Mouse (Mus musculus): ENCODE measurements around the gene Slc4a1. TPM values are rescaled to one million over a fixed set of nuclear protein-coding genes. Genes with fewer than 3 reads are reported as not detected.

The Slc4a1 gene
- polyA plus RNA-seq, 1 experiment from 2014 or later: 4.2 TPM

- WGBS: 23% methylated on average over 8 of the region's 8 CpGs
- ATAC-seq (ENCODE audit: insufficient number of reproducible peaks, insufficient read depth, low FRiP score, low read depth): no peak
Observed at GRCm38 (mm10) chr11:102353021-102353431, 13.0 kb downstream of the Slc4a1 start.

GRCm38 (mm10) chr11:102352378-102352777 is 13.6 kb downstream of the Slc4a1 start:
- no peak overlapping the region for H3K4me2 ChIP-seq (replicated peaks; ENCODE audit: low read depth, low read length)
- no peak overlapping the region for H3K27ac ChIP-seq (ENCODE audit: low read length)
- H3K4me3 ChIP-seq (ENCODE audit: low read depth, low read length): no peak overlapping the region
- no peaks in the 10 kb centered on the region for H3K27me3 ChIP-seq (ENCODE audit: control insufficient read depth, insufficient read depth, low read length)
- H3K4me1 ChIP-seq (ENCODE audit: control insufficient read depth, insufficient read depth, low read length): no peaks in the 10 kb centered on the region
- no peak overlapping the region for H3K9ac ChIP-seq (replicated peaks; ENCODE audit: low read depth, low read length)
- ATAC-seq (ENCODE audit: insufficient number of reproducible peaks, insufficient read depth, low FRiP score, low read depth): no peak
- H3K9me3 ChIP-seq (ENCODE audit: control insufficient read depth, low read depth, low read length): no peaks in the 10 kb centered on the region
- 54% methylated on average over 5 of the region's 5 CpGs for WGBS
- H3K36me3 ChIP-seq (ENCODE audit: control insufficient read depth, insufficient read depth, low read length): no peaks in the 10 kb centered on the region

More at GRCm38 (mm10) chr11:102353021-102353431, 13.0 kb downstream of the Slc4a1 start:
- Histone ChIP-seq H3K4me2 (replicated peaks; ENCODE audit: low read depth, low read length) (no peak overlapping the region), H3K36me3 (ENCODE audit: control insufficient read depth, insufficient read depth, low read length) (no peaks in the 10 kb centered on the region), H3K9ac (replicated peaks; ENCODE audit: low read depth, low read length) (no peak overlapping the region), H3K4me1 (ENCODE audit: control insufficient read depth, insufficient read depth, low read length) (no peaks in the 10 kb centered on the region), H3K27me3 (ENCODE audit: control insufficient read depth, insufficient read depth, low read length) (no peaks in the 10 kb centered on the region), H3K9me3 (ENCODE audit: control insufficient read depth, low read depth, low read length) (no peaks in the 10 kb centered on the region), H3K27ac (ENCODE audit: low read length) (no peak overlapping the region), H3K4me3 (ENCODE audit: low read depth, low read length) (no peak overlapping the region)

GRCm38 (mm10) chr11:102350981-102351523 is 15.0 kb downstream of the Slc4a1 start:
- WGBS: 87% methylated on average over 17 of the region's 17 CpGs
- H3K27ac ChIP-seq (ENCODE audit: low read length): no peak overlapping the region
- ATAC-seq (ENCODE audit: insufficient number of reproducible peaks, insufficient read depth, low FRiP score, low read depth): no peak

GRCm38 (mm10) chr11:102350416-102350815 is 15.6 kb downstream of the Slc4a1 start:
- 80% methylated on average over 4 of the region's 4 CpGs for WGBS
- no peaks in the 10 kb centered on the region for H3K9me3 ChIP-seq (ENCODE audit: control insufficient read depth, low read depth, low read length)
- H3K36me3 ChIP-seq (ENCODE audit: control insufficient read depth, insufficient read depth, low read length): no peaks in the 10 kb centered on the region
- no peak overlapping the region for H3K9ac ChIP-seq (replicated peaks; ENCODE audit: low read depth, low read length)
- no peak overlapping the region for H3K27ac ChIP-seq (ENCODE audit: low read length)
- no peak overlapping the region for H3K4me2 ChIP-seq (replicated peaks; ENCODE audit: low read depth, low read length)
- no peaks in the 10 kb centered on the region for H3K27me3 ChIP-seq (ENCODE audit: control insufficient read depth, insufficient read depth, low read length)
- no peak overlapping the region for H3K4me3 ChIP-seq (ENCODE audit: low read depth, low read length)
- ATAC-seq (ENCODE audit: insufficient number of reproducible peaks, insufficient read depth, low FRiP score, low read depth): no peak
- no peaks in the 10 kb centered on the region for H3K4me1 ChIP-seq (ENCODE audit: control insufficient read depth, insufficient read depth, low read length)

More at GRCm38 (mm10) chr11:102350981-102351523, 15.0 kb downstream of the Slc4a1 start:
- Histone ChIP-seq H3K4me2 (replicated peaks; ENCODE audit: low read depth, low read length) (no peak overlapping the region), H3K9me3 (ENCODE audit: control insufficient read depth, low read depth, low read length) (no peaks in the 10 kb centered on the region), H3K4me3 (ENCODE audit: low read depth, low read length) (no peak overlapping the region), H3K27me3 (ENCODE audit: control insufficient read depth, insufficient read depth, low read length) (no peaks in the 10 kb centered on the region), H3K36me3 (ENCODE audit: control insufficient read depth, insufficient read depth, low read length) (no peaks in the 10 kb centered on the region), H3K4me1 (ENCODE audit: control insufficient read depth, insufficient read depth, low read length) (no peaks in the 10 kb centered on the region), H3K9ac (replicated peaks; ENCODE audit: low read depth, low read length) (no peak overlapping the region)

- ATAC-seq (ENCODE audit: insufficient number of reproducible peaks, insufficient read depth, low FRiP score, low read depth): no peak
- Histone ChIP-seq H3K9me3 (ENCODE audit: control insufficient read depth, low read depth, low read length) (no peaks in the 10 kb centered on the region), H3K4me2 (replicated peaks; ENCODE audit: low read depth, low read length) (no peak overlapping the region), H3K27ac (ENCODE audit: low read length) (no peak overlapping the region), H3K36me3 (ENCODE audit: control insufficient read depth, insufficient read depth, low read length) (no peaks in the 10 kb centered on the region), H3K4me3 (ENCODE audit: low read depth, low read length) (no peak overlapping the region), H3K27me3 (ENCODE audit: control insufficient read depth, insufficient read depth, low read length) (no peaks in the 10 kb centered on the region), H3K9ac (replicated peaks; ENCODE audit: low read depth, low read length) (no peak overlapping the region), H3K4me1 (ENCODE audit: control insufficient read depth, insufficient read depth, low read length) (no peaks in the 10 kb centered on the region)
- 92% methylated on average over 3 of the region's 3 CpGs for WGBS
Observed at GRCm38 (mm10) chr11:102349189-102349954, 16.6 kb downstream of the Slc4a1 start.

GRCm38 (mm10) chr11:102348771-102349170 is 17.2 kb downstream of the Slc4a1 start:
- no peak for ATAC-seq (ENCODE audit: insufficient number of reproducible peaks, insufficient read depth, low FRiP score, low read depth)
- H3K4me3 ChIP-seq (ENCODE audit: low read depth, low read length): no peak overlapping the region
- no peaks in the 10 kb centered on the region for H3K9me3 ChIP-seq (ENCODE audit: control insufficient read depth, low read depth, low read length)
- H3K27me3 ChIP-seq (ENCODE audit: control insufficient read depth, insufficient read depth, low read length): no peaks in the 10 kb centered on the region
- H3K27ac ChIP-seq (ENCODE audit: low read length): no peak overlapping the region
- H3K4me2 ChIP-seq (replicated peaks; ENCODE audit: low read depth, low read length): no peak overlapping the region
- 79% methylated on average over 11 of the region's 11 CpGs for WGBS
- H3K4me1 ChIP-seq (ENCODE audit: control insufficient read depth, insufficient read depth, low read length): no peaks in the 10 kb centered on the region
- no peaks in the 10 kb centered on the region for H3K36me3 ChIP-seq (ENCODE audit: control insufficient read depth, insufficient read depth, low read length)
- H3K9ac ChIP-seq (replicated peaks; ENCODE audit: low read depth, low read length): no peak overlapping the region

GRCm38 (mm10) chr11:102348101-102348585 is 17.9 kb downstream of the Slc4a1 start:
- no peaks in the 10 kb centered on the region for H3K36me3 ChIP-seq (ENCODE audit: control insufficient read depth, insufficient read depth, low read length)
- no peak overlapping the region for H3K4me3 ChIP-seq (ENCODE audit: low read depth, low read length)
- H3K9ac ChIP-seq (replicated peaks; ENCODE audit: low read depth, low read length): no peak overlapping the region
- ATAC-seq (ENCODE audit: insufficient number of reproducible peaks, insufficient read depth, low FRiP score, low read depth): no peak
- H3K9me3 ChIP-seq (ENCODE audit: control insufficient read depth, low read depth, low read length): no peaks in the 10 kb centered on the region
- H3K27ac ChIP-seq (ENCODE audit: low read length): no peak overlapping the region
- H3K4me1 ChIP-seq (ENCODE audit: control insufficient read depth, insufficient read depth, low read length): no peaks in the 10 kb centered on the region
- 91% methylated on average over 7 of the region's 7 CpGs for WGBS
- no peak overlapping the region for H3K4me2 ChIP-seq (replicated peaks; ENCODE audit: low read depth, low read length)
- no peaks in the 10 kb centered on the region for H3K27me3 ChIP-seq (ENCODE audit: control insufficient read depth, insufficient read depth, low read length)

GRCm38 (mm10) chr11:102347683-102348082 is 18.3 kb downstream of the Slc4a1 start:
- Histone ChIP-seq H3K27me3 (ENCODE audit: control insufficient read depth, insufficient read depth, low read length) (no peaks in the 10 kb centered on the region), H3K4me1 (ENCODE audit: control insufficient read depth, insufficient read depth, low read length) (no peaks in the 10 kb centered on the region), H3K36me3 (ENCODE audit: control insufficient read depth, insufficient read depth, low read length) (no peaks in the 10 kb centered on the region), H3K9ac (replicated peaks; ENCODE audit: low read depth, low read length) (no peak overlapping the region), H3K4me2 (replicated peaks; ENCODE audit: low read depth, low read length) (no peak overlapping the region), H3K27ac (ENCODE audit: low read length) (no peak overlapping the region), H3K9me3 (ENCODE audit: control insufficient read depth, low read depth, low read length) (no peaks in the 10 kb centered on the region), H3K4me3 (ENCODE audit: low read depth, low read length) (no peak overlapping the region)
- 71% methylated on average over 5 of the region's 5 CpGs for WGBS
- no peak; the same call in 1 of the 2 replicates for ATAC-seq (ENCODE audit: insufficient number of reproducible peaks, insufficient read depth, low FRiP score, low read depth)

All from stomach, embryonic 14.5 days (tissue).